Mouse (Mus musculus): ENCODE results near the gene Kyat1. TPM values are rescaled to one million over a fixed set of nuclear protein-coding genes. Genes with fewer than 3 reads are reported as not detected.

Kyat1 gene
- total and polyA plus RNA-seq, 2 experiments from 2014 or later: 16.4 to 26.4 TPM

- 86% methylated on average over 2 of the region's 2 CpGs for WGBS
- Histone ChIP-seq H3K9ac (replicated peaks; ENCODE audit: low read length, poor library complexity, severe bottlenecking) (0 out of 2 replicates have a peak within 1 kb of the TSS, but pooled peaks have one; percentile 86), H3K36me3 (ENCODE audit: insufficient read depth, low read length) (peaks cover 20% of the 10 kb centered on the region), H3K9me3 (ENCODE audit: low read length) (no peaks in the 10 kb centered on the region), H3K4me2 (ENCODE audit: low read depth, low read length, poor library complexity, severe bottlenecking) (no peak within 1 kb of the TSS), H3K4me3 (ENCODE audit: low read depth, low read length) (no peak within 1 kb of the TSS), H3K27ac (ENCODE audit: low read depth, low read length) (no peak within 1 kb of the TSS), H3K4me1 (ENCODE audit: insufficient read depth, low read length) (peaks cover 10% of the 10 kb centered on the region), H3K27me3 (ENCODE audit: insufficient read depth, low read length) (no peaks in the 10 kb centered on the region)
- DNase-seq (ENCODE audit: low spot score): no peak
- ATAC-seq (ENCODE audit: low FRiP score): no peak
- TF ChIP-seq CTCF (IDR thresholded peaks at IDR 0.05): no peak
Observed at GRCm38 (mm10) chr2:30240267-30240666, 34.6 kb upstream of the Kyat1 start, which contains the start of gene Gm28035. Gene Gm28035 (plus strand): TSS chr2:30240567.

GRCm38 (mm10) chr2:30239777-30240176 is 34.1 kb upstream of the Kyat1 start:
- Histone ChIP-seq H3K27me3 (ENCODE audit: insufficient read depth, low read length) (no peaks in the 10 kb centered on the region), H3K4me2 (ENCODE audit: low read depth, low read length, poor library complexity, severe bottlenecking) (no peak overlapping the region), H3K27ac (ENCODE audit: low read depth, low read length) (no peak overlapping the region), H3K4me1 (ENCODE audit: insufficient read depth, low read length) (peaks cover 10% of the 10 kb centered on the region), H3K4me3 (ENCODE audit: low read depth, low read length) (no peak overlapping the region), H3K9me3 (ENCODE audit: low read length) (no peaks in the 10 kb centered on the region), H3K36me3 (ENCODE audit: insufficient read depth, low read length) (peaks cover 20% of the 10 kb centered on the region), H3K9ac (replicated peaks; ENCODE audit: low read length, poor library complexity, severe bottlenecking) (0 out of 2 replicates have a peak overlapping the region, but pooled peaks have one; percentile 86)
- no peak for TF ChIP-seq CTCF (IDR thresholded peaks at IDR 0.05)
- 89% methylated on average over 4 of the region's 4 CpGs for WGBS
- DNase-seq (ENCODE audit: low spot score): no peak
- no peak for ATAC-seq (ENCODE audit: low FRiP score)

- no peaks in the 10 kb centered on the region for H3K9me3 ChIP-seq (ENCODE audit: low read length)
- H3K36me3 ChIP-seq (ENCODE audit: insufficient read depth, low read length): peaks cover 20% of the 10 kb centered on the region
- H3K4me1 ChIP-seq (ENCODE audit: insufficient read depth, low read length): peaks cover 10% of the 10 kb centered on the region
- WGBS: 82% methylated on average over 3 of the region's 3 CpGs
- peak overlapping the region; percentile 79 for H3K4me3 ChIP-seq (ENCODE audit: low read depth, low read length)
- no peak for DNase-seq (ENCODE audit: low spot score)
- no peak for ATAC-seq (ENCODE audit: low FRiP score)
- TF ChIP-seq CTCF (IDR thresholded peaks at IDR 0.05): no peak
- peak overlapping the region; percentile 86 for H3K9ac ChIP-seq (replicated peaks; ENCODE audit: low read length, poor library complexity, severe bottlenecking)
- H3K4me2 ChIP-seq (ENCODE audit: low read depth, low read length, poor library complexity, severe bottlenecking): peak overlapping the region; percentile 84
- no peaks in the 10 kb centered on the region for H3K27me3 ChIP-seq (ENCODE audit: insufficient read depth, low read length)
- H3K27ac ChIP-seq (ENCODE audit: low read depth, low read length): no peak overlapping the region
Observed at GRCm38 (mm10) chr2:30238906-30239465, 33.3 kb upstream of the Kyat1 start.

GRCm38 (mm10) chr2:30237881-30238280 is 32.2 kb upstream of the Kyat1 start:
- H3K4me1 ChIP-seq (ENCODE audit: insufficient read depth, low read length): peaks cover 10% of the 10 kb centered on the region
- peak overlapping the region; percentile 84 for H3K4me2 ChIP-seq (ENCODE audit: low read depth, low read length, poor library complexity, severe bottlenecking)
- peak; percentile 86 for ATAC-seq (ENCODE audit: low FRiP score)

GRCm38 (mm10) chr2:30237199-30237880 is 31.7 kb upstream of the Kyat1 start, which contains the start of gene Lrrc8a:
Gene Lrrc8a (plus strand): TSS chr2:30237715.
- DNase-seq (ENCODE audit: low spot score): peak; percentile 98
- H3K9me3 ChIP-seq (ENCODE audit: low read length): no peaks in the 10 kb centered on the region
- TF ChIP-seq CTCF (IDR thresholded peaks at IDR 0.05): peak; percentile 54
- peak within 1 kb of the TSS; percentile 84 for H3K4me2 ChIP-seq (ENCODE audit: low read depth, low read length, poor library complexity, severe bottlenecking)
- peaks cover 10% of the 10 kb centered on the region for H3K4me1 ChIP-seq (ENCODE audit: insufficient read depth, low read length)
- no peaks in the 10 kb centered on the region for H3K27me3 ChIP-seq (ENCODE audit: insufficient read depth, low read length)
- ATAC-seq (ENCODE audit: low FRiP score): peak; percentile 96
- peak within 1 kb of the TSS; percentile 90 for H3K27ac ChIP-seq (ENCODE audit: low read depth, low read length)
- peak within 1 kb of the TSS; percentile 79 for H3K4me3 ChIP-seq (ENCODE audit: low read depth, low read length)
- WGBS: under 1% methylated on average over 55 of the region's 67 CpGs
- peaks cover 13% of the 10 kb centered on the region for H3K36me3 ChIP-seq (ENCODE audit: insufficient read depth, low read length)
- peak within 1 kb of the TSS; percentile 86 for H3K9ac ChIP-seq (replicated peaks; ENCODE audit: low read length, poor library complexity, severe bottlenecking)

More at GRCm38 (mm10) chr2:30237881-30238280, 32.2 kb upstream of the Kyat1 start:
- Histone ChIP-seq H3K36me3 (ENCODE audit: insufficient read depth, low read length) (peaks cover 13% of the 10 kb centered on the region), H3K4me3 (ENCODE audit: low read depth, low read length) (peak overlapping the region; percentile 79), H3K9me3 (ENCODE audit: low read length) (no peaks in the 10 kb centered on the region), H3K27ac (ENCODE audit: low read depth, low read length) (peak overlapping the region; percentile 90), H3K9ac (replicated peaks; ENCODE audit: low read length, poor library complexity, severe bottlenecking) (peak overlapping the region; percentile 86), H3K27me3 (ENCODE audit: insufficient read depth, low read length) (no peaks in the 10 kb centered on the region)
- TF ChIP-seq CTCF (IDR thresholded peaks at IDR 0.05): no peak
- WGBS: under 1% methylated on average over 40 of the region's 42 CpGs
- peak; percentile 63 for DNase-seq (ENCODE audit: low spot score)
